Mouse (Mus musculus): ENCODE measurements around the gene Abhd15. TPM values are rescaled to one million over a fixed set of nuclear protein-coding genes. Genes with fewer than 3 reads are reported as not detected.

Abhd15 gene
- polyA plus RNA-seq (2016; fragmentation: Nextera tagmentation; extraction: Ambion mirVana) = 1.6 and 1.9 TPM in 2 replicates

DNA sequence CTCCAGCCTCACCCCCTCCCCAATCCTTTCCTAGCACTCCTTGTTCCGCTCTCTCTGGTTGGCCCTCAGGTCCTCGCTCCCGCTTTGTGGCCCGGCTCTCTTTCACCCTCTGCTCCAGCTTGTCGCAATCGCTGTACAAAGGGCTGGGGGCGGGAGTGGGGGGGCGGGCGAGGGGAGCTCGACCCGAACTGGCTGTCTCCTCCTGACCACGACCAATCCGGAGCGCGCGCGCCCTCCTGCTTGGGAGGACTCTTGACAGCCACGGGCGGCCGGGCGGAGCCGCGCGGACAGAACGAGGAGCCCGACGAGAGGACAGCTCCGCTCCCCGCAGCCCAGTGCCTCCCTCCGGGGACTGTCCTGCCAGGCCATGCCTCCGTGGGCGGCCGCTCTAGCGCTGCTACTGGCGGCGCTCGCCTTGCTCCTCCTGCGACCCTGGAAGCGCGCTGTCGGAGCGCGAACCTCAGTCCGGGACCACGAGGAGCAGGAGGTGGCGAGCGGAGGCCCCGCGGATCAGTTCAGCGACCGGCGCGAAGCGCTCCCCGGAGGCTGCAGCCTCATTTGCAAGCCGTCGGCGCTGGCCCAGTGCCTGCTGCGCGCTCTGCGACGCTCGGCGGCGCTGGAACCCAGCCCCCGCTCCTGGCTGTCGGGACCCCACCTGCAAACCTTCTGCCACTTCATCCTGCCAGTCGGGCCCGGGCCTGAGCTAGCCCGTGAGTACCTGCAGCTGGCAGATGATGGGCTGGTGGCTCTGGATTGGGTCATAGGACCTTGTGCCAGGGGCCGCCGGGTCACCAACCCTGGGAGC lies at the start of gene Abhd15:
Gene Abhd15, plus strand, starts transcription at position 290 of the 805 bp plus-strand sequence.
- H3K4me3 ChIP-seq = peak within 1 kb of the TSS; percentile 78
- WGBS = under 1% methylated on average over 72 of the region's 72 CpGs

DNA sequence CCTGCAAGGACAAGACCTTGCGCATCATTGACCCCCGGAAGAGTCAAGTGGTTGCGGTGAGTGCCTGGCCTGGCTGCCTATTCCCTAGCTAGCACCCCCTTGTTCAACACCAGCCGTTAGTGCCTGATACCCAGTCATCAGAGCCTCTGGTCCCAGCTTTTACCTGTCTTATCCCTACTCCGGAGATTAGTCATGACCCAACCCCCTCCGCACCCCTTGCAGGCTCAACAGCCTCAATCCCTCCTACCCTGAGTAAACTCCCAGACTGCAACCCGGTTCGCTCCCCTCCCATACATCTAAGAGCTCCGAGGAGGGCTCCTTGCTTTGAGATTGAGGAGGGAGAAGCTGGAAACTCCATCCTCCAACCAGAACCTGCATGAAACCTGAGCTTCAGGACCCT lies 48.4 kb upstream of the Abhd15 start:
- Histone ChIP-seq H3K27me3 (ENCODE audit: insufficient read depth, poor library complexity, severe bottlenecking) (peaks cover 98% of the 10 kb centered on the region), H3K4me1 (peaks cover 61% of the 10 kb centered on the region), H3K27ac (peak overlapping the region; percentile 43; the same call in 1 of the 2 replicates), H3K9me3 (no peaks in the 10 kb centered on the region), H3K4me3 (peak overlapping the region; percentile 38), H3K36me3 (peaks cover 27% of the 10 kb centered on the region)
- DNase-seq (ENCODE audit: low spot score) = no peak
- WGBS = 28% methylated on average over 9 of the region's 9 CpGs

More for the DNA sequence above, at the start of gene Abhd15:
- Histone ChIP-seq H3K4me1 (peaks cover 46% of the 10 kb centered on the region), H3K9me3 (no peaks in the 10 kb centered on the region), H3K36me3 (peaks cover 6% of the 10 kb centered on the region; the same call in 1 of the 2 replicates), H3K27ac (peak within 1 kb of the TSS; percentile 74), H3K27me3 (ENCODE audit: insufficient read depth, poor library complexity, severe bottlenecking) (peaks cover 33% of the 10 kb centered on the region)
- DNase-seq (ENCODE audit: low spot score) = peak; percentile 89

DNA sequence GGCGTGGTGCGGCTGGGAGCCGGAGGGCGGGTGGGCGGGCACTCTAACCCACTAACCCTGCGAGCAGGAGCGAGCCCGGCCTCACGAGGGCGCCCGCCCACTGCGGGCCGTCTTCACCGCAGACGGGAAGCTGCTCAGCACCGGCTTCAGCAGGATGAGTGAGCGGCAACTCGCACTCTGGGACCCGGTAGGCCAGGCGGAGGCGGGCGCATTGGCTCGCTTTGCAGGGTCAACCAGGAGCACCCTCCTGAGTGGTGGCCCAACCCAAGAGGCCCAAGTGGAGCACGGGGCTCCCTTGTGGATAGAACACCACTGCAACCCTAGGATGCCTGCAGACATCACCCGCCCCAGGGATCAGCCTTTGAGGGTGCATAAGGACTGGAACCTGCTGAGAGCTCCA lies 47.8 kb upstream of the Abhd15 start:
- DNase-seq (ENCODE audit: low spot score) = no peak
- Histone ChIP-seq H3K27me3 (ENCODE audit: insufficient read depth, poor library complexity, severe bottlenecking) (peaks cover 99% of the 10 kb centered on the region), H3K9me3 (no peaks in the 10 kb centered on the region), H3K4me3 (peak overlapping the region; percentile 38), H3K27ac (peak overlapping the region; percentile 43; the same call in 1 of the 2 replicates), H3K36me3 (peaks cover 33% of the 10 kb centered on the region), H3K4me1 (peaks cover 62% of the 10 kb centered on the region)
- 5% methylated on average over 25 of the region's 25 CpGs for WGBS

DNA sequence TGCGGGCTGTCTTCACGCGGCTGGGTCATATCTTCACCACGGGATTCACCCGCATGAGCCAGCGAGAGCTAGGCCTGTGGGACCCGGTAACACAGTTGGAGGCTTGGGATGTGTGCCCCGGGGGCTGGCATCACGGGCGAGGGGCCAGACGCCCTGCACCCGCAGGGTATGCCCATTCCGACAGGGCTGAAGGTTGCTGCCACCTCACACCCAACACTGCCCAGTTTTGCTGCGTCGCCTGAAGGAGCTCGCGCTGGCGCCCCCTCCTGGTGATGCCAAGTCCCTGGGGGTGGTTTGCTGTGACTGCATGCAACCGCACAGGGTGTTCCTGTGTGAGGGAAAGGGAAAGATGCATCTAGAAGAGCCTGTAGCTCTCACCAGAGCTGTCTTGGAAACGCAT lies 47.1 kb upstream of the Abhd15 start:
- H3K36me3 ChIP-seq = peaks cover 39% of the 10 kb centered on the region
- H3K4me1 ChIP-seq = peaks cover 55% of the 10 kb centered on the region
- H3K27ac ChIP-seq = 0 out of 2 replicates have a peak overlapping the region, but pooled peaks have one; percentile 43
- no peak for DNase-seq (ENCODE audit: low spot score)
- WGBS = 14% methylated on average over 20 of the region's 20 CpGs
- peaks cover 99% of the 10 kb centered on the region for H3K27me3 ChIP-seq (ENCODE audit: insufficient read depth, poor library complexity, severe bottlenecking)
- H3K4me3 ChIP-seq = peak overlapping the region; percentile 38
- H3K9me3 ChIP-seq = no peaks in the 10 kb centered on the region

DNA sequence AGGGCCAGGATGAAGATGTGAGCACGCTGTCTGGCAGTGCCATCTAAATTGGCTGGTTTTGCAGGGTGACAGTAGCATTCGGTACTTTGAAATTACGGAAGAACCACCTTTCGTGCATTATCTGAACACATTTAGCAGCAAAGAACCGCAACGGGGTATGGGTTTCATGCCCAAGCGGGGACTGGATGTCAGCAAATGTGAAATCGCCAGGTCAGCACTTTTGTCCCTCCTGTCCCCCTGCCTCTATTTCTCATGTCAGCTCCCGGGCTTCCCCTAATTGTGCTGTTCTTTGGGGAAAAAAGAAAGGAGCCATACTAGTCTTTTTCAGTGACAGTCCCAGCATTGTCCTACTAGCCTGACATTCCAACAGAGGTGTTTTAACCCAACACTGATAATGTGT lies 46.5 kb upstream of the Abhd15 start:
- 84% methylated on average over 9 of the region's 9 CpGs for WGBS
- no peak for DNase-seq (ENCODE audit: low spot score)
- no peak overlapping the region for H3K4me3 ChIP-seq
- peaks cover 43% of the 10 kb centered on the region for H3K36me3 ChIP-seq
- no peak overlapping the region for H3K27ac ChIP-seq
- peaks cover 49% of the 10 kb centered on the region for H3K4me1 ChIP-seq
- H3K27me3 ChIP-seq (ENCODE audit: insufficient read depth, poor library complexity, severe bottlenecking) = peaks cover 96% of the 10 kb centered on the region
- H3K9me3 ChIP-seq = no peaks in the 10 kb centered on the region

DNA sequence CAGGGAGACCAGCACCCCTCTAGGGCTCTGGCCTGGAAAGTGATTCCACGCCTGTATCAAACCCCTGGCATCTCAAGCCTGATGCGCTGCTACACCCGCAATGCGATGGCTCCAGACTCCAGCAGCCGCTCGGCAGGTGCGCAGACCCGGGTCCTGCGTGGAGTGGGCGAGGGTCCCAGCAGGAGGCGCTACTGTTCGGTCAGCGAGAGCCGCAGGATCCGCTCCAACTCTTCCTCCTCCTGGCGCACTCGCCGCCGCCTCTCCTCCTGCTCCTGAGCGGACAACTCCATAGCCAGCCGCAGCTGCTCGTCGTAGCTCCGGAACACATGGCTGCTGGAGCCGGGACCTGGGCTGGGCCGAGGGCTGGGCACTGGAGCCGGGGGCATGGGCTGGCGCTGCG lies 43.5 kb upstream of the Abhd15 start:
- H3K4me3 ChIP-seq = no peak overlapping the region
- peaks cover 66% of the 10 kb centered on the region for H3K27me3 ChIP-seq (ENCODE audit: insufficient read depth, poor library complexity, severe bottlenecking)
- WGBS = 66% methylated on average over 29 of the region's 29 CpGs
- peaks cover 44% of the 10 kb centered on the region for H3K36me3 ChIP-seq
- no peak for DNase-seq (ENCODE audit: low spot score)
- H3K27ac ChIP-seq = no peak overlapping the region
- no peaks in the 10 kb centered on the region for H3K9me3 ChIP-seq
- H3K4me1 ChIP-seq = peaks cover 23% of the 10 kb centered on the region

DNA sequence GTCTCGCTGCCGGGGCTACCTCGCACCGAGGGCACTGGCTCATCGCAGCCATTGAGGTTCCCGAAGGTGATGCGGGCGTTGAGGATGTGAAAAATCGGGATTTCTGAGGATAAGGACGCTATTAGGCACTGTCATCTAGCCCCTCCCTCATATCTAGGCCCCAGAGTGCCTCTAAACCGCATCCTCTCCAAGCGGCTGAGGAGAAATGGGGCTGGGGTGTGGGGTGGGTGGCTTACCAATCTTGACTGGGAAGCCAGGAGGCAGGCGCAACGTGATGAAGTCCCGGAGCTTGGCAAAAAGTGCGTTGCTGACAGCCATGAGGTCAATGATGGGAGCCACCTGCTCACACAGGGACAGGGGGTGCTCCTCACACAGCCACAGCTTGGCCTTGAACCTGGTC lies 42.1 kb upstream of the Abhd15 start:
- Histone ChIP-seq H3K27me3 (ENCODE audit: insufficient read depth, poor library complexity, severe bottlenecking) (peaks cover 57% of the 10 kb centered on the region), H3K36me3 (peaks cover 46% of the 10 kb centered on the region)
- 83% methylated on average over 16 of the region's 16 CpGs for WGBS

DNA sequence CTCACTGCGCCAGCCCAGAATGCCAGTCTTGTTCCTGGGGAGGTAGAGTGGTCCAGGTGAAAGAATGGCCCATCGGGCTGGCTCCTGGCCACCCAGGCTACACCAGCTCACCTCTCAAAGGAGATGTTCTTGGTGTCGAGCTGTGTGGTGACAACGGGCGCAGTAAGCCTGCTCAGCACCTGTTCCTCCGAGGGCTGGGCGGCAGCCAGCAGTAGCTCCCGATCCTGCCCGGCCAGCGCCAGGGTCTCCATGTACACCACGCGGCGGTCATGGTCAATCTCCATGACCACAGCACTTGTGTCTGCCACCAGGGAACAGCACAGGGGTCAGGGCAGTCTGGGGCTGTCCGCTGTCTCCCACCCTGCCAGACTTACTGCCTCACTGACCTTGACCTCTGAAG lies 38.7 kb upstream of the Abhd15 start:
- Histone ChIP-seq H3K27ac (no peak overlapping the region), H3K4me1 (peaks cover 8% of the 10 kb centered on the region), H3K9me3 (no peaks in the 10 kb centered on the region), H3K27me3 (ENCODE audit: insufficient read depth, poor library complexity, severe bottlenecking) (peaks cover 23% of the 10 kb centered on the region; the same call in 1 of the 2 replicates), H3K4me3 (no peak overlapping the region), H3K36me3 (peaks cover 26% of the 10 kb centered on the region)
- peak; percentile 73 for DNase-seq (ENCODE audit: low spot score)
- WGBS = 91% methylated on average over 14 of the region's 14 CpGs

More for the DNA sequence above, 42.1 kb upstream of the Abhd15 start:
- Histone ChIP-seq H3K27ac (no peak overlapping the region), H3K4me3 (no peak overlapping the region), H3K4me1 (peaks cover 12% of the 10 kb centered on the region), H3K9me3 (no peaks in the 10 kb centered on the region)
- DNase-seq (ENCODE audit: low spot score) = no peak

DNA sequence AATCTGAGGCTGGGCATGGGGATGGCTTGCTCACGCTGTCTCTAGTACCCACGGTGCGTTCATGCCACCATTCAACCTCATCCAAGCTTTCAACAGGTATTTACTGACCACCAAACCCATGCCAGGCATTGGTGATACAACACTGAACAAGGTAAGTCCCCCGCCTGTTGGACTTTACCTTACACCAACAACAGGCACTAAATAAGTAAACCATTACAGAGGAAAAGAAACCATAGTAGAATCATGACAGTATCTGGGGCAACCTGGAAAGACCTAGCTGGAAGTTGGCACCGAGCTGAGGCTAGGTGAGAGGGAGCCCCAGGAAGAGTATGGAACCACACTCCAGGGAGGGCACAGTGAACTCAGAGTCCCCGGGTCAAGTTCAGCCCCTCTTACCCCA lies 38.0 kb upstream of the Abhd15 start:
- WGBS = 85% methylated on average over 6 of the region's 6 CpGs
- no peak overlapping the region for H3K27ac ChIP-seq
- peaks cover 2% of the 10 kb centered on the region for H3K4me1 ChIP-seq
- H3K36me3 ChIP-seq = peaks cover 19% of the 10 kb centered on the region
- peaks cover 17% of the 10 kb centered on the region; the same call in 1 of the 2 replicates for H3K27me3 ChIP-seq (ENCODE audit: insufficient read depth, poor library complexity, severe bottlenecking)
- DNase-seq (ENCODE audit: low spot score) = no peak
- no peaks in the 10 kb centered on the region for H3K9me3 ChIP-seq
- no peak overlapping the region for H3K4me3 ChIP-seq

DNA sequence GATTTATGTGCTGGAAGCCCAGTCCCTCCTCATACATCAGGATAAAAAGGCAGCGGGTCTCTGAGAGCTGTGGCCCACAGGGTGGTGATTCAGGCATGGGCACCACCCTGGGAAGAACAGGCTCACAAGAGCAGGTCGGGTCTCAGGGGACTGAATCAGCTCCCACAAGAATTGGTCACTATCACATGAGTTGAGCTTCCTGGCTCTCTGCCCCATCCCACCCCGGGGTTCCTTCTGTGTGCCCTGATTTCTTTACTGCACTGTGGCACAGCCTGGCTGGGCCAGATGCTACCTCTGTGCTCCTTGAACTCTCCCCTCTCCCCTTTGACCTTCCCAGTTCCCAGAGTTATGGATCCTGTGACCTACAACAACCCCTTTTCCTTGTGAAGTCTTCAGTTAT lies 31.9 kb upstream of the Abhd15 start:
- no peak for DNase-seq (ENCODE audit: low spot score)
- H3K4me1 ChIP-seq = peaks cover 28% of the 10 kb centered on the region
- H3K4me3 ChIP-seq = no peak overlapping the region
- no peaks in the 10 kb centered on the region for H3K27me3 ChIP-seq (ENCODE audit: insufficient read depth, poor library complexity, severe bottlenecking)
- no peaks in the 10 kb centered on the region for H3K36me3 ChIP-seq
- WGBS = 52% methylated on average over 3 of the region's 3 CpGs
- no peaks in the 10 kb centered on the region for H3K9me3 ChIP-seq
- H3K27ac ChIP-seq = no peak overlapping the region

DNA sequence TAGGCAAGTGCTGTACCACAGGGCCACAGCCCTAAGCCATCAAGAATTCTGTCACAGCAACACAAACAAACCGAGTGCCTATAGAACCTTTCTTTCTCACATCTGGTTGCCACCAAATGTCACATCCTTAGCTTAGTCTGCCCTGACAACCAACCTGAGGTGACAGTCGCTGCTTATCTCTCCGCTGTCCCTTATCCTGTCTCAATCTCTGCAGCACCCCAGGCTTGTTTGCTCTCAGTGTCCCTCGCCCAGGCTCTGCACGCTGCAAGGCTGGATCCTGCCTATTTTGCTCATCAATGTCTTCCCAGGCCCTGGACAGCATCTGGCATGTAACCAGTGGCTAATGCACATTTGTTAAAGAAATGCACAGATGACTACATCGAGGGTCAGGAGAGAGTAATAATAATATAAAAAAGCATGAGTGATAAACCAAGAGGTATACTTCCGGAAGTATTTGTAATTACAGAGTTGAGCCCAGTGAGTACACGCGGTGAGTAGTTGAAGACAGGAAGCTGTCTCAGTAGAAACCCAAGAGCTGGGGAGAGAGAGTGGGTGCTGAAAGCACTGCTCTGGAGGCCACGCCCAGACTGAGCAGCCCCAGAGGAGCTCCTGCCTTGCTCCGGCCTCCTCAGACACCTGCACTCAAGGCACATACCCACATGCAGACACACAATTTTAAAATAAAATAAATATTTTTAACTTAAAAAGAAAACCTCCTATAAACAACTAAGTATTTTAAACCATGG lies 31.2 kb upstream of the Abhd15 start:
- no peak for DNase-seq (ENCODE audit: low spot score)
- Histone ChIP-seq H3K27me3 (ENCODE audit: insufficient read depth, poor library complexity, severe bottlenecking) (no peaks in the 10 kb centered on the region), H3K36me3 (no peaks in the 10 kb centered on the region), H3K27ac (no peak overlapping the region), H3K9me3 (no peaks in the 10 kb centered on the region), H3K4me1 (peaks cover 34% of the 10 kb centered on the region), H3K4me3 (no peak overlapping the region)
- 27% methylated on average over 11 of the region's 11 CpGs for WGBS

DNA sequence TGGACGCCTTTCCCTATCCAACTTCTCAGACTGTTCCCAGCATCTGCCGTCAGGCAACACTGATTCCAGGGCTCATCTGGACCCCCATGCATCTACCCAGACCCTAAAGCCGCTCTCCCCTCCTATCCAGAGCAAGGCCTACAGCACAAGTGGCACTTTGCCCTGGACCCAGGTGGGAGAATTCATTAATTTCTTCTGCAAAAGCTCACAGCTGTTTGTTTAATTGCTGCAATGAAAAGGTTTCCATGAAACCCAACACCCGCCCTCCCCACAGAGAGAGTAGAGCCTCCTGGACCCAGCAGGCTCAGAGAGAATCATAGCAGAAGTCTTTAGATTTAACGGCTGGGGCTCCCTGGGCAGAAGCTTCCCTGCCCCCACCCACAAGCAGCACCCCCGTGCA lies 29.7 kb upstream of the Abhd15 start:
- H3K4me1 ChIP-seq = peaks cover 47% of the 10 kb centered on the region

DNA sequence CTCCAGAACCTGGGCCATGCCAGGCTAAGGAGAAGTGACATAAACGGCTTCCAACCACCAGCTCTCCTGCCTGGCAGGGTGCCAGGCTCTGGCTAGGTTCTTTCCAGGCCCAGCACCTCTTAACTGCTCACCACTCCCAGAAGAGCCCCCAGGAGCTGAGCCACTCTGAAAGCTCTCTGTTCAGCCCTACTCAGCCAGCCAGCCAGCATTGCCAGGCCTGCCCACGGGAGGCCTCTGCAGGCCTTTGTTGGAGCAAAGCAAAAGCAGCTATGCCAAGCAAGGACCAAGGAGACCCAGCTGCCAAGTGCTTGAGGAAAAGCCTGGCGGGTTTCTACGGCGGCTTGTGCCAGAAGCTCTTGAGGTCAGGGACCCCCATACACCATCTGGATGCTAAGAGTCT lies 28.1 kb upstream of the Abhd15 start:
- Histone ChIP-seq H3K27ac (no peak overlapping the region), H3K4me3 (no peak overlapping the region), H3K4me1 (peaks cover 61% of the 10 kb centered on the region), H3K9me3 (no peaks in the 10 kb centered on the region), H3K27me3 (ENCODE audit: insufficient read depth, poor library complexity, severe bottlenecking) (0 out of 2 replicates have a peak, but pooled peaks cover 4% of the 10 kb centered on the region), H3K36me3 (no peaks in the 10 kb centered on the region)
- DNase-seq (ENCODE audit: low spot score) = no peak
- 80% methylated on average over 5 of the region's 5 CpGs for WGBS

More for the DNA sequence above, 29.7 kb upstream of the Abhd15 start:
- Histone ChIP-seq H3K27me3 (ENCODE audit: insufficient read depth, poor library complexity, severe bottlenecking) (0 out of 2 replicates have a peak, but pooled peaks cover 3% of the 10 kb centered on the region), H3K9me3 (no peaks in the 10 kb centered on the region), H3K36me3 (no peaks in the 10 kb centered on the region), H3K27ac (no peak overlapping the region), H3K4me3 (no peak overlapping the region)
- 70% methylated on average over 6 of the region's 6 CpGs for WGBS
- no peak for DNase-seq (ENCODE audit: low spot score)
